Mouse (Mus musculus) MEL (cell line): ENCODE results near the gene Fam219b. TPM values are rescaled to one million over a fixed set of nuclear protein-coding genes. Genes with fewer than 3 reads are reported as not detected.

Source experiments
- DNase-seq: peaks from one replicate; pipeline ENCODE4 v3.0.0; 2011; ENCODE audit warnings: low read depth, low spot score
- H3K27ac ChIP-seq: 2 replicates; pipeline ENCODE4 v1.5.1; 2012; ENCODE audit warnings: low read depth, mild to moderate bottlenecking, control low read depth, low read length, moderate library complexity; ENCODE audit not compliant: control insufficient read depth
- H3K27me3 ChIP-seq, 2 experiments: fragments of 150-350 bp in 1 of 2; sonication (generic) in 1 of 2; 2 replicates each; pipeline ENCODE4 v1.6.1; 2012; ENCODE audit warnings: low read length in 2 of 2, mild to moderate bottlenecking in 2 of 2, improper control_type of control experiment in 1 of 2, moderate library complexity in 1 of 2; ENCODE audit not compliant: insufficient read depth in 2 of 2, control insufficient read depth in 1 of 2
- H3K36me3 ChIP-seq, 2 experiments: 2 replicates each; pipeline ENCODE4 v1.6.1; 2012 to 2014; ENCODE audit warnings: low read length in 2 of 2, improper control_type of control experiment in 1 of 2, inconsistent platforms in 1 of 2, mild to moderate bottlenecking in 1 of 2; ENCODE audit not compliant: insufficient read depth in 2 of 2, control insufficient read depth in 1 of 2
- H3K4me1 ChIP-seq, 2 experiments: fragments of 150-350 bp in 1 of 2; sonication (generic) in 1 of 2; 2 replicates each; pipeline ENCODE4 v1.6.1; 2012; ENCODE audit warnings: low read length in 2 of 2, improper control_type of control experiment in 1 of 2, mild to moderate bottlenecking in 1 of 2; ENCODE audit not compliant: insufficient read depth in 2 of 2, control insufficient read depth in 1 of 2
- H3K4me3 ChIP-seq, 2 experiments: fragments of 150-350 bp in 1 of 2; sonication (generic) in 1 of 2; 2 replicates each; pipeline ENCODE4 v1.5.1; 2012; ENCODE audit warnings: low read depth in 2 of 2, low read length in 2 of 2, mild to moderate bottlenecking in 2 of 2, moderate library complexity in 2 of 2, control low read depth in 1 of 2, improper control_type of control experiment in 1 of 2; ENCODE audit not compliant: control insufficient read depth in 1 of 2, insufficient read depth in 1 of 2
- H3K79me2 ChIP-seq: 2 replicates; pipeline ENCODE4 v1.6.1; 2012; ENCODE audit warnings: mild to moderate bottlenecking, low read length, moderate library complexity; ENCODE audit not compliant: control insufficient read depth, poor library complexity, insufficient read depth
- H3K9ac ChIP-seq: 2 replicates; pipeline ENCODE4 v1.6.1; 2012; ENCODE audit warnings: low read depth, mild to moderate bottlenecking, control low read depth, low read length, moderate library complexity; ENCODE audit not compliant: control insufficient read depth, poor library complexity, severe bottlenecking
- H3K9me3 ChIP-seq: fragments of 150-350 bp; sonication (generic); replicated peaks from 2 replicates; pipeline ENCODE4 v1.6.1; 2012; ENCODE audit warnings: mild to moderate bottlenecking, low read length, improper control_type of control experiment, moderate library complexity; ENCODE audit not compliant: insufficient read depth
- CHD1 ChIP-seq: IDR thresholded peaks from 2 replicates; pipeline ENCODE4 v1.6.1; 2012; ENCODE audit warnings: low read depth, mild to moderate bottlenecking, inconsistent platforms, low read length, improper control_type of control experiment
- CTCF ChIP-seq, 3 experiments: IDR thresholded peaks in 2 of 3; conservative IDR thresholded peaks in 1 of 3; 2 replicates each; pipeline ENCODE4 v1.5.1; 2011 to 2012; ENCODE audit warnings: low read length in 3 of 3, low read depth in 2 of 3, mild to moderate bottlenecking in 2 of 3, improper control_type of control experiment in 1 of 3, inconsistent platforms in 1 of 3, mixed read lengths in 1 of 3, moderate library complexity in 1 of 3; ENCODE audit not compliant: control insufficient read depth in 1 of 3, insufficient read depth in 1 of 3, poor library complexity in 1 of 3, severe bottlenecking in 1 of 3
- ELF1 ChIP-seq: IDR thresholded peaks from 2 replicates; pipeline ENCODE4 v1.6.1; 2014; ENCODE audit warnings: low read depth, mild to moderate bottlenecking, inconsistent platforms, low read length, improper control_type of control experiment, moderate library complexity
- EP300 ChIP-seq, 2 experiments: IDR thresholded peaks; 2 replicates each; pipeline ENCODE4 v1.6.1; 2011; ENCODE audit warnings: improper control_type of control experiment in 2 of 2, low read length in 2 of 2, low read depth in 1 of 2, mild to moderate bottlenecking in 1 of 2
- ETS1 ChIP-seq: IDR thresholded peaks from 2 replicates; pipeline ENCODE4 v1.6.1; 2012; ENCODE audit warnings: low read depth, mild to moderate bottlenecking, inconsistent platforms, low read length, improper control_type of control experiment, moderate library complexity
- GABPA ChIP-seq: IDR thresholded peaks from 2 replicates; pipeline ENCODE4 v1.6.1; 2012; ENCODE audit warnings: low read depth, mild to moderate bottlenecking, inconsistent platforms, low read length, improper control_type of control experiment, moderate library complexity
- HCFC1 ChIP-seq: IDR thresholded peaks from 2 replicates; pipeline ENCODE4 v1.6.1; 2012; ENCODE audit warnings: low read depth, mild to moderate bottlenecking, inconsistent platforms, low read length, improper control_type of control experiment, moderate library complexity
- JUND ChIP-seq: IDR thresholded peaks from 2 replicates; pipeline ENCODE4 v1.6.1; 2011; ENCODE audit warnings: low read depth, mild to moderate bottlenecking, improper control_type of control experiment, low read length
- KAT2A ChIP-seq: conservative IDR thresholded peaks from 2 replicates; pipeline ENCODE4 v1.6.1; 2012; ENCODE audit warnings: low read depth, low read length, improper control_type of control experiment, inconsistent platforms
- MAX ChIP-seq: IDR thresholded peaks from 2 replicates; pipeline ENCODE4 v1.6.1; 2011; ENCODE audit warnings: low read length, improper control_type of control experiment
- MXI1 ChIP-seq: IDR thresholded peaks from 2 replicates; pipeline ENCODE4 v1.6.1; 2011; ENCODE audit warnings: mild to moderate bottlenecking, low read depth, low read length, improper control_type of control experiment
- MYB ChIP-seq: IDR thresholded peaks from 2 replicates; pipeline ENCODE4 v1.6.1; 2011; ENCODE audit warnings: mild to moderate bottlenecking, low read depth, low read length, improper control_type of control experiment
- MYC ChIP-seq: IDR thresholded peaks from 2 replicates; pipeline ENCODE4 v1.6.1; 2011; ENCODE audit warnings: low read depth, mild to moderate bottlenecking, low read length, improper control_type of control experiment, moderate library complexity
- NRF1 ChIP-seq: IDR thresholded peaks from 2 replicates; pipeline ENCODE4 v1.6.1; 2014; ENCODE audit warnings: low read depth, mild to moderate bottlenecking, inconsistent platforms, low read length, improper control_type of control experiment, moderate library complexity; ENCODE audit not compliant: poor library complexity, insufficient read depth, severe bottlenecking
- POLR2A ChIP-seq, 2 experiments: IDR thresholded peaks; 2 replicates each; pipeline ENCODE4 v1.6.1; 2011 to 2012; ENCODE audit warnings: low read length in 2 of 2, mild to moderate bottlenecking in 2 of 2, control low read depth in 1 of 2, improper control_type of control experiment in 1 of 2, low read depth in 1 of 2, moderate library complexity in 1 of 2; ENCODE audit not compliant: control insufficient read depth in 1 of 2, insufficient read depth in 1 of 2, poor library complexity in 1 of 2
- RAD21 ChIP-seq: IDR thresholded peaks from 2 replicates; pipeline ENCODE4 v1.6.1; 2011; ENCODE audit warnings: mild to moderate bottlenecking, low read depth, low read length, improper control_type of control experiment
- SMC3 ChIP-seq: IDR thresholded peaks from 2 replicates; pipeline ENCODE4 v1.6.1; 2011; ENCODE audit warnings: low read depth, low read length, improper control_type of control experiment
- TCF12 ChIP-seq: IDR thresholded peaks from 2 replicates; pipeline ENCODE4 v1.6.1; 2014; ENCODE audit warnings: low read depth, mild to moderate bottlenecking, inconsistent platforms, low read length, improper control_type of control experiment, moderate library complexity
- UBTF ChIP-seq: IDR thresholded peaks from 2 replicates; pipeline ENCODE4 v1.6.1; 2012; ENCODE audit warnings: low read depth, mild to moderate bottlenecking, inconsistent platforms, low read length, improper control_type of control experiment, moderate library complexity, borderline replicate concordance; ENCODE audit not compliant: insufficient read depth
- USF1 ChIP-seq: IDR thresholded peaks from 2 replicates; pipeline ENCODE4 v1.6.1; 2014; ENCODE audit warnings: low read depth, mild to moderate bottlenecking, inconsistent platforms, low read length, improper control_type of control experiment, moderate library complexity
- USF2 ChIP-seq, 2 experiments: IDR thresholded peaks; 2 replicates each; pipeline ENCODE4 v1.6.1; 2011 to 2012; ENCODE audit warnings: improper control_type of control experiment in 2 of 2, low read length in 2 of 2, borderline replicate concordance in 1 of 2, inconsistent platforms in 1 of 2, low read depth in 1 of 2, mild to moderate bottlenecking in 1 of 2; ENCODE audit not compliant: insufficient read depth in 1 of 2
- ZKSCAN1 ChIP-seq: IDR thresholded peaks from 2 replicates; pipeline ENCODE4 v1.6.1; 2012; ENCODE audit warnings: low read depth, mild to moderate bottlenecking, inconsistent platforms, low read length, improper control_type of control experiment, moderate library complexity
- ZMIZ1 ChIP-seq: IDR thresholded peaks from 2 replicates; pipeline ENCODE4 v1.6.1; 2012; ENCODE audit warnings: low read depth, mild to moderate bottlenecking, inconsistent platforms, low read length, improper control_type of control experiment, moderate library complexity
- ZNF384 ChIP-seq: IDR thresholded peaks from 2 replicates; pipeline ENCODE4 v1.6.1; 2012; ENCODE audit warnings: low read depth, mild to moderate bottlenecking, inconsistent platforms, low read length, improper control_type of control experiment
- polyA plus RNA-seq, 2 experiments: library from polyadenylated mRNA; stranded (reverse) in 1 of 2; unstranded in 1 of 2; fragments of >175 nt in 1 of 2; fragments of >200 nt in 1 of 2; gene quantifications; 2 replicates each; pipeline versions ENCODE4 v1.2.1 to v1.2.4; 2012; ENCODE audit warnings: low replicate concordance in 2 of 2, low read depth in 1 of 2; ENCODE audit not compliant: insufficient read length in 2 of 2, insufficient read depth in 1 of 2, missing spikeins in 1 of 2
- total RNA-seq: library from RNA; depleted of rRNA; stranded (reverse); fragments of 300-350 nt; gene quantifications from 2 replicates; pipeline ENCODE4 v1.2.3, GENCODE M21; 2012

Gene Fam219b
- total and polyA plus RNA-seq, 3 experiments = 12.8 to 16.4 TPM; not detected in 1

GRCm38 (mm10) chr9:57517113-57517512 lies 20.2 kb upstream of the Fam219b start (continued):
- TF ChIP-seq ELF1 = no peak

DNA sequence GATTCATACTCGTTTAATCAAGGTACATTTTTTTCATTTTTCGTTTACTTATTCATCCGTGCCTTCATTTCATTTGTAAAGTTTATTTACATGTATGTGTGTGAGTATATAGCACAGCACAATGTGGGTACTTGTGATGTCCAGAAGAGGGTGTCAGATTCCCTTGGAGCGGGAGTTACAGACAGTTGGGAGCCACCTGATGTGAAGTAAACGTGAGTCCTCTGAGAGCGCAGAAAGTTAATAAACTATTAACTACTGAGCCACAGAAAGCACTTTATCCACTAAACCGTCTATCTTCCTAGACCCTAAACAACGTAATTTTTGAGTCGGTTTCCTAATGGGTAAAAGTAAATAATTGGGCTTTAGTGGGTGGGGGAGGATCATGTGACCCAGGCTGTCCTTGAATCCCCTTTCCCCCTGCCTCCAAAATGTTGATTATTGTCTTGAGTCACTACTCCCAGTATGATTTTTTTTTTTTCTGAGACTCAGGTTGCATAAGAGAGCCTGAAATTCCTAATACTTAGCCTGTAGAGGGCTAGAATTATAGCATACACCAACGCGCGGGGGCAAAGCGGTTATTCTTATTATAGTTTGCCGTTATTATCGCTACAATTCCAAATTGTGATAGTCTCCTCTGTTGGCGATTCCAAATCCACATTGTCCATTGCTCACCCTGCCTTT lies 16.8 kb upstream of the Fam219b start:
- TF ChIP-seq UBTF = no peak
- peak in 1 of 2 experiments; percentile 40; a peak in 1 of 4 replicates for TF ChIP-seq USF2 (IDR thresholded peaks at IDR 0.05; ENCODE audit: borderline replicate concordance in 1 of 2, insufficient read depth in 1 of 2, low read depth in 1 of 2, low read length in 2 of 2)
- TF ChIP-seq CTCF (IDR thresholded peaks at IDR 0.05 in 2 of 3, conservative IDR thresholded peaks at IDR 0.05 in 1 of 3; ENCODE audit: control insufficient read depth in 1 of 3, insufficient read depth in 1 of 3, low read depth in 2 of 3, low read length in 3 of 3, poor library complexity in 1 of 3, severe bottlenecking in 1 of 3) = peak in 1 of 3 experiments; percentile 38; a peak in 2 of 6 replicates
- peak; percentile 88 for TF ChIP-seq USF1
- TF ChIP-seq POLR2A (IDR thresholded peaks at IDR 0.05; ENCODE audit: control insufficient read depth in 1 of 2, insufficient read depth in 1 of 2, low read depth in 1 of 2, low read length in 2 of 2, poor library complexity in 1 of 2) = no peak
- no peak for TF ChIP-seq MYC
- no peak for TF ChIP-seq GABPA
- 0 out of 2 replicates have a peak, but pooled peaks have one; percentile 22 for TF ChIP-seq SMC3
- TF ChIP-seq MYB = peak; percentile 25; the same call in 1 of the 2 replicates
- peak; percentile 65 for DNase-seq
- Histone ChIP-seq H3K4me3 (peak overlapping the region; percentile 62 to 79), H3K9ac (peak overlapping the region; percentile 85), H3K27ac (peak overlapping the region; percentile 64), H3K36me3 (peaks cover 0 to 26% of the 10 kb centered on the region in 2 experiments; a peak in 2 of 4 replicates), H3K27me3 (no peaks in the 10 kb centered on the region), H3K79me2 (peaks cover 41% of the 10 kb centered on the region), H3K9me3 (no peaks in the 10 kb centered on the region), H3K4me1 (peaks cover 7 to 15% of the 10 kb centered on the region in 2 experiments)

DNA sequence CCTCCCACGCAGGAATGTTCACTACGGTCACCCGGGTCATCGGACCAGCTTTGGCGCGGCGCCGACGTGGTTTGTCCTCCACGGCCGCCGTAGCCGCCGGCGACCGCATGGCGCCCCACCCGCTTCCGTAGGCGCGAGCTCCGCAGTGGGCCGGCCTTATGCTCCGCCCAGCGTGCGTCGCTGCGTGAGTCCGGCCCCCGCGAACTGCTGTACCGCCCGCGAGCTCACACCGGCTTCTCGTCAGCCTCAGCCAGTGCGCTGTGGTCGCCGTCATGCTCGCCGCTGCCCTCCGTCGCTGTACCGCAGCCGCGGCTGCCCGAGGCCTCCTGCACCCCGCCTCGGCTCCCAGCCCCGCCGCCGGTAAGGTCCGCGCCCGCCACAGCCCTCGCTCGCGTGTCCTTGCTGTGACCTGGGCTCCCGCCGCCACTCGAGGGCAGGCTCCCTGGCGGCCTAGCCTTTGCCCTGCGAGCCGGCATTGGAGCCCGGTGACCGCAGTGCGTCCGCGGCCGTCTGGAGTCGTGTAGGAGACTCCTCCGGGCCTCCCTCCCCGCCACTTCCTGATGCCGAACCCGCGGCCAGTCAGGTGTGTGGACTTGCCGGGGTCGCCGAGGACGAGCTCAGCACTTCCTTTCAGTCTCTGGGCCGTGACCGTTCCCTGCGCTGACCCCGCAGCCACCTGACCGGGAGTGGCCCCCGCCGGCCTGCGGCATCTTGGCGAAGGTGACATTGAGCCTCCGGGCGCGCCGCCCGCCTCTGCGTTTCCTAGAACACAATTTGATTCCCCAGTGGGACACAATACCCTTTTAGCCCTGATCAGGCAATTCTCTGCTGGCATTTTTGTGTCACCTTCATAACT lies 16.0 kb upstream of the Fam219b start, which contains the start of gene Cox5a:
TSS of gene Cox5a (plus strand) at position 219 of the 856 bp plus-strand sequence.
- Histone ChIP-seq H3K27me3 (no peaks in the 10 kb centered on the region), H3K79me2 (peaks cover 48% of the 10 kb centered on the region), H3K36me3 (peaks cover 0 to 32% of the 10 kb centered on the region in 2 experiments; a peak in 3 of 4 replicates), H3K27ac (peak within 1 kb of the TSS; percentile 64), H3K4me1 (peaks cover 9 to 15% of the 10 kb centered on the region in 2 experiments), H3K9ac (peak within 1 kb of the TSS; percentile 86), H3K9me3 (no peaks in the 10 kb centered on the region), H3K4me3 (peak within 1 kb of the TSS; percentile 79 to 98)
- DNase-seq = peak; percentile 96
- TF ChIP-seq CHD1 (no peak), ETS1 (peak; percentile 32; the same call in 1 of the 2 replicates), RAD21 (no peak), EP300 (IDR thresholded peaks at IDR 0.05; ENCODE audit: low read depth in 1 of 2, low read length in 2 of 2) (no peak; a peak in 1 of 4 replicates), MYB (no peak), JUND (no peak), ZMIZ1 (peak; percentile 90), ELF1 (peak; percentile 81), MXI1 (peak; percentile 91; the same call in 1 of the 2 replicates), MAX (peak; percentile 90), GABPA (no peak), ZKSCAN1 (no peak), USF2 (IDR thresholded peaks at IDR 0.05; ENCODE audit: borderline replicate concordance in 1 of 2, insufficient read depth in 1 of 2, low read depth in 1 of 2, low read length in 2 of 2) (no peak), NRF1 (peak; percentile 44; the same call in 1 of the 2 replicates), TCF12 (peak; percentile 79), HCFC1 (peak; percentile 87), KAT2A (no peak; the same call in 1 of the 2 replicates), ZNF384 (no peak), SMC3 (no peak)
